Mouse (Mus musculus) stomach, embryonic 14.5 days (tissue): Measurements from ENCODE around the gene Car3. TPM values are rescaled to one million over a fixed set of nuclear protein-coding genes. Genes with fewer than 3 reads are reported as not detected.

Experiments
- ATAC-seq: fragments of 200-750 bp; cut with Nextera tagmentation; 2 replicates; pipeline ENCODE4 v1.8.0; 2017; ENCODE audit warnings: low read depth, moderate TSS enrichment; ENCODE audit not compliant: insufficient number of reproducible peaks, insufficient read depth, low FRiP score
- H3K27ac ChIP-seq: fragments of 300-500 bp; sonication (generic); 2 replicates; pipeline ENCODE4 v1.5.1; 2014; ENCODE audit warnings: mild to moderate bottlenecking, low read length, moderate library complexity, mixed read lengths
- H3K27me3 ChIP-seq: fragments of 300-500 bp; sonication (generic); 2 replicates; pipeline ENCODE4 v1.6.1; 2014; ENCODE audit warnings: low read length, control low read depth, mixed read lengths; ENCODE audit not compliant: control insufficient read depth, insufficient read depth
- H3K36me3 ChIP-seq: fragments of 300-500 bp; sonication (generic); 2 replicates; pipeline ENCODE4 v1.6.1; 2014; ENCODE audit warnings: mild to moderate bottlenecking, control low read depth, low read length, moderate library complexity, mixed read lengths; ENCODE audit not compliant: control insufficient read depth, insufficient read depth
- H3K4me1 ChIP-seq: fragments of 300-500 bp; sonication (generic); 2 replicates; pipeline ENCODE4 v1.6.1; 2014; ENCODE audit warnings: low read length, control low read depth, mixed read lengths; ENCODE audit not compliant: control insufficient read depth, insufficient read depth
- H3K4me2 ChIP-seq: fragments of 300-500 bp; sonication (generic); replicated peaks from 2 replicates; pipeline ENCODE4 v1.6.1; 2014; ENCODE audit warnings: low read depth, low read length, control low read depth
- H3K4me3 ChIP-seq: fragments of 300-500 bp; sonication (generic); 2 replicates; pipeline ENCODE4 v1.5.1; 2014; ENCODE audit warnings: low read depth, low read length, control low read depth
- H3K9ac ChIP-seq: fragments of 300-500 bp; sonication (generic); replicated peaks from 2 replicates; pipeline ENCODE4 v1.6.1; 2014; ENCODE audit warnings: low read depth, mild to moderate bottlenecking, control low read depth, low read length, moderate library complexity, mixed read lengths
- H3K9me3 ChIP-seq: fragments of 300-500 bp; sonication (generic); 2 replicates; pipeline ENCODE4 v1.6.1; 2016; ENCODE audit warnings: low read depth, low read length, control low read depth; ENCODE audit not compliant: control insufficient read depth
- WGBS: fragments of 180-500 bp; shearing (Covaris S2); extraction: QIAGEN DNeasy Blood & Tissue Kit; methylation state at CpG from one replicate; pipeline ENCODE4 v1.1.7; 2014; 5-methylcytosine and 5-hydroxymethylcytosine counted together
- polyA plus RNA-seq: library from polyadenylated mRNA; unstranded; fragments of >200 nt; fragmentation: Nextera tagmentation; extraction: Ambion mirVana; gene quantifications from 2 replicates; pipeline ENCODE4 v1.2.1, GENCODE M21; 2014

The Car3 gene
- polyA plus RNA-seq, 1 experiment from 2014 or later, result 7.9 TPM

DNA sequence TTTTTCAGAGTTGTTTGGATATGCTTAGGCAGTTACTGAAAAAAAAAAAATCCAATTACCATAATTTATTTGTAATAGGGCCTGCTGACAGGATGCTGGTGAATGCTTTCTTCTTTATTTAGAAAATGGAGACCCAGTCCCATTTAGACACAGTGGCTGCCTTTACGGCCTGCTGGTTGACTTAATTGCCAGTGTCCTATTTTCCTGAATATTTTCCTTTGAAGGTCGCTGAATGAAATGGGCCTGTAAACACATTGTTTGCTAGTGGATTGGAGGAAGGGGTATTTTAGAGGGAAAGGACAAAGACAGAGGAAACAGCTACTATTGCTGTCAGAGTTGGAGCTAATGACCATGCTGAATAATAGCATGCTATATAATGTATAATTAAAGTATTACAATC is 25.2 kb downstream of the Car3 start:
- no peaks in the 10 kb centered on the region for H3K4me1 ChIP-seq

DNA sequence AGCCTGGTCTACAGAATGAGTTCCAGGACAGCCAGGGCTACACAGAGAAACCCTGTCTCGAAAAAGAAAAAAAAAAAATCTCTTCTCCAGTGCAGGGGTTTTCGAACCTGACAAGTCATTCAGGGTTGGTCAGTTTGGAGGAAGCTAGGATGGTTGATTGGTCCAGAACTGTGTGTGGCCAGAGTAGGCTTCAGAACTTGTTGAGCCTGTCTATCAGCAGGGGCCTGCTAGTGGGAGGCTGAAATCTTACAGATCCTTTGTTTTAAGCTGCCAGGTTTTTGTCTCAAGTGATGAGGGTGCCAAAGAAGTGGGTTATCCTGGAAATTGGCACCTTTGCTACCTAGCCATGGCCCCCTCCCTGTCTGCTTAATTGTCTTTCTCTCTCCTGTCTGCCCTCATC is 25.8 kb downstream of the Car3 start:
- Histone ChIP-seq H3K4me3 (no peak overlapping the region), H3K36me3 (no peaks in the 10 kb centered on the region), H3K4me2 (no peak overlapping the region), H3K9me3 (no peaks in the 10 kb centered on the region), H3K27me3 (0 out of 2 replicates have a peak, but pooled peaks cover 5% of the 10 kb centered on the region), H3K9ac (no peak overlapping the region), H3K4me1 (no peaks in the 10 kb centered on the region), H3K27ac (no peak overlapping the region)
- ATAC-seq, result no peak
- 74% methylated on average over 2 of the region's 2 CpGs for WGBS

More for the DNA sequence above, 25.2 kb downstream of the Car3 start:
- no peak for ATAC-seq
- H3K9ac ChIP-seq, result no peak overlapping the region
- H3K9me3 ChIP-seq, result no peaks in the 10 kb centered on the region
- no peaks in the 10 kb centered on the region for H3K36me3 ChIP-seq
- H3K27me3 ChIP-seq, result 0 out of 2 replicates have a peak, but pooled peaks cover 5% of the 10 kb centered on the region
- no peak overlapping the region for H3K4me2 ChIP-seq
- H3K4me3 ChIP-seq, result no peak overlapping the region
- WGBS, result 72% methylated on average over 2 of the region's 2 CpGs
- no peak overlapping the region for H3K27ac ChIP-seq

DNA sequence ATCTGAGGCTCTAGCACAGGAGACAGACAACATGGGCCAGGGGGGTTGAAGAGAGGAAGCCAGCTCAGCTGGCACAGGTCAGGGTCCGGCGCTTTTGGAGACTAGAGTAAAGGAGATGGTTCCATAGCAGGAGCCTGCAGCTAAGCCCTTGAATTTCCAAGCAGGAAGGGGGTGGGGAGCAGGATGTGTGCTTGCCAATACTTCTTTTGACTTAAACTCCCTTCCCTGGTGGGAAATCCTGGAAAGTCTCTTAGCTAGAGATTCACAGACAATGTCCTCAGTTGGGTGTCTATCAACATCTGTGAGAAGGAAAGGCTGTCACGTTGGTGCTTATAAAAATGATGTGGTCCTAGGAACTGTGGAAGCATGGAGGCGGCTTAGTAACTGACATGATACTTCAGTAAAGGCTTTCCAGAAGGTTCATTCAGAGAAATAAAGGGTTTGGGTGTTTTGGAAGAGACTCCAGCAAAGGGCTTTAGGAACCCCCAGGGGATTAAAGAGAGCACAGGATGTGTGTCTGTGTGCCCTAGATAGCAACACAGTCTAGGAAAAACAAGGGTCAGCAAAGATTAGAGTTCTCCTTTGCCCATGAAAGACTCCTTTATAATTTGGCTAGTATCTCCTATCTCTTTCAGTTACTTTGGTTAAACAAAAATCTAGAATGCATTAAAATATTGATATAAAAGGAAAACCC is 26.6 kb downstream of the Car3 start:
- WGBS, result 56% methylated on average over 4 of the region's 4 CpGs
- Histone ChIP-seq H3K4me1 (no peaks in the 10 kb centered on the region), H3K36me3 (no peaks in the 10 kb centered on the region), H3K9ac (no peak overlapping the region), H3K9me3 (no peaks in the 10 kb centered on the region), H3K27ac (no peak overlapping the region), H3K4me3 (no peak overlapping the region), H3K27me3 (0 out of 2 replicates have a peak, but pooled peaks cover 5% of the 10 kb centered on the region), H3K4me2 (no peak overlapping the region; the same call in 1 of the 2 replicates)
- no peak for ATAC-seq

DNA sequence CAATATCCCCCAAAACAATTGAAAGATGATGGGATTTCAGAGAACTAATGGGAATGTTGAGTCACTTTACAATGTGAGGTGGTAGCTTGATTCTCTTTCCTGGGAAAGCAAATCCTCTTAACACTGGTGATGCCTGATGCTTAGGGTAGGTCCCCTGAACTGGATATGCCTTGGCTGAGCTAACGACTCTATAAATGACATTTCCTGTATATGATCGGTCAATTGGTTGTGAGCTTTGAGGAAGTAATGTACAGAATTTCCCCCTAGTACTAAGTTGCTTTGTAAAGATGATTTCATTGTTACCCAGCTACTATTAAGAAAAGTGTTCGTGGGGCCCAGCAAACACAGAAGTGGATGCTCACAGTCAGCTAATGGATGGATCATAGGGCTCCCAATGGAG is 29.7 kb downstream of the Car3 start:
- Histone ChIP-seq H3K4me2 (no peak overlapping the region), H3K9ac (no peak overlapping the region), H3K36me3 (no peaks in the 10 kb centered on the region), H3K27ac (no peak overlapping the region), H3K9me3 (no peaks in the 10 kb centered on the region), H3K4me1 (no peaks in the 10 kb centered on the region), H3K27me3 (no peaks in the 10 kb centered on the region), H3K4me3 (no peak overlapping the region)
- no peak for ATAC-seq
- 86% methylated on average over 3 of the region's 3 CpGs for WGBS

DNA sequence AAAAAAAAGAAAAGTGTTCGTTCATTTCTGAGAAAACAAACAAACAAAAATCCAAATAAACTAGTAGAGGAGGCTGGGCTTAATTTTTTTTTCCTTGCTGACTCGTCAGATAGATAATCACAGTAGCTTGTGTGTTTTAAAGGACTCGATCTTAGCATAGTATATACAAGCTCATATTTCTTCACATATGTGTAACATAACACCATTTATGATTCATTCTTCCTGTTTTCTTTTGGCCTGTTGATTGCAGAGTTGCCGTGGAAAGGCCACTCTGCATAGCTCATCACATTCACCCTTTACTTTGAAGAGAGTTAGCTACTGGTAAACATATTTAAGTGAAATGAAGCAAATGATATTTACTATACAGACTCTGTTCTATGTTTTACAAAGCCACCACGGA is 30.4 kb downstream of the Car3 start:
- Histone ChIP-seq H3K4me3 (no peak overlapping the region), H3K9ac (no peak overlapping the region), H3K9me3 (no peaks in the 10 kb centered on the region), H3K4me2 (no peak overlapping the region), H3K27ac (no peak overlapping the region), H3K4me1 (no peaks in the 10 kb centered on the region), H3K36me3 (no peaks in the 10 kb centered on the region), H3K27me3 (no peaks in the 10 kb centered on the region)
- no peak for ATAC-seq
- 70% methylated on average over 5 of the region's 5 CpGs for WGBS

DNA sequence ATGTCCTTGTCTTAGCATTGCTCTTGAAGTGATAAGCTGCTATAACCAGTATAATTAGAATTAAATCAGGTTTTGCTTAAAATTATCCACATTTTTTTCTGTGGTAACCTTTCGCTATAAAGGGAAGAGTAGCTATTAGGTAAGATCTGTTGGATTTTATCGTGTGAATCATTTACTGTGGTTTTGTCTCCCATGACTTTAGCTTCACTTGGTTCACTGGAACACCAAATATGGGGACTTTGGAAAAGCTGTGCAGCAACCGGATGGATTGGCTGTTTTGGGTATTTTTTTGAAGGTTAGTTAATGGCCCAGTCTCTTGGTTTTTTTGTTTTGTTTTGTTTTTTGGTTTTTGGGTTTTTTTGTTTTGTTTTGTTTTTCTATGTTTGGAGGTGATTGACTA is 32.0 kb downstream of the Car3 start:
- no peak overlapping the region for H3K9ac ChIP-seq
- no peaks in the 10 kb centered on the region for H3K4me1 ChIP-seq
- WGBS, result 91% methylated on average over 3 of the region's 3 CpGs
- no peak overlapping the region for H3K4me2 ChIP-seq
- no peaks in the 10 kb centered on the region for H3K9me3 ChIP-seq
- ATAC-seq, result no peak
- no peak overlapping the region for H3K27ac ChIP-seq
- H3K4me3 ChIP-seq, result no peak overlapping the region
- no peaks in the 10 kb centered on the region for H3K27me3 ChIP-seq
- no peaks in the 10 kb centered on the region for H3K36me3 ChIP-seq

DNA sequence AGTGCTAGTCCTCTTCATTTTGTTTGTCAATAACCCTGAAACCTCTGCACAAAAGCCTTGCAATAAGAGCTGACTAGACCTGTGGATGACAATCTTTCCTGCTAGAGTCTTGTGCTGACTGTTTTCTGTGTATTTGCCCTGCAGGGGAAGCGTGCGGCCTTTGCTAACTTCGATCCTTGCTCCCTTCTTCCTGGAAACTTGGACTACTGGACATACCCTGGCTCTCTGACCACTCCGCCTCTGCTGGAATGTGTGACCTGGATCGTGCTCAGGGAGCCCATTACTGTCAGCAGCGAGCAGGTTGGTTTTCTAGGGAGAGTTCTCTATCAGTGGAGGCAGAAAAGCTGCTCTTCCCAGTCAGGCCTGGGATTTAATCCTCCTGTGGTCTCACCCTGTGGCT is 34.5 kb downstream of the Car3 start:
- no peaks in the 10 kb centered on the region for H3K36me3 ChIP-seq
- H3K9ac ChIP-seq, result no peak overlapping the region
- no peak overlapping the region for H3K4me3 ChIP-seq
- no peak for ATAC-seq
- H3K4me1 ChIP-seq, result no peaks in the 10 kb centered on the region
- no peak overlapping the region for H3K4me2 ChIP-seq
- no peak overlapping the region for H3K27ac ChIP-seq
- WGBS, result 65% methylated on average over 6 of the region's 6 CpGs
- no peaks in the 10 kb centered on the region for H3K9me3 ChIP-seq
- H3K27me3 ChIP-seq, result no peaks in the 10 kb centered on the region

DNA sequence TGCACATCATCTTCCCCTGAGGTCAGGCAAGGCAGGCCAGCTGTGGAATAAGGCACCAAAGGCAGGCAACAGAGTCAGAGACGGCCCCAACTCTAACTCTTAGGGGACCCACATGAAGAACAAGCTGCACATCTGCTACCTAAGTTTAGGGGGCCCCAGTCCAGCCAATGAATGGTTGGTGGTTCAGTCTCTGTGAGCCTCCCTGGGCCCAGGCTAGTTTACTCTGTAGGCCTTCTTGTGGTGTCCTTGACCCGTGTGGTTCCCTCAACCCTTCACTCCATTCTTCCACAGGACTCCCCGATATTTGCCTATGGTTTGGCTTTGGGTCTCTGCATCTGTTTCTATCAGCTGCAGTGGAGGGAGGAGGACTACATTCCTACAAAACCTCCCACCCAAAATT is 40.1 kb downstream of the Car3 start:
- H3K4me2 ChIP-seq, result no peak overlapping the region
- H3K9me3 ChIP-seq, result no peaks in the 10 kb centered on the region
- no peak for ATAC-seq
- no peak overlapping the region for H3K9ac ChIP-seq
- no peaks in the 10 kb centered on the region for H3K4me1 ChIP-seq
- H3K36me3 ChIP-seq, result no peaks in the 10 kb centered on the region
- WGBS, result 91% methylated on average over 3 of the region's 3 CpGs
- H3K4me3 ChIP-seq, result no peak overlapping the region
- H3K27ac ChIP-seq, result no peak overlapping the region
- H3K27me3 ChIP-seq, result no peaks in the 10 kb centered on the region

DNA sequence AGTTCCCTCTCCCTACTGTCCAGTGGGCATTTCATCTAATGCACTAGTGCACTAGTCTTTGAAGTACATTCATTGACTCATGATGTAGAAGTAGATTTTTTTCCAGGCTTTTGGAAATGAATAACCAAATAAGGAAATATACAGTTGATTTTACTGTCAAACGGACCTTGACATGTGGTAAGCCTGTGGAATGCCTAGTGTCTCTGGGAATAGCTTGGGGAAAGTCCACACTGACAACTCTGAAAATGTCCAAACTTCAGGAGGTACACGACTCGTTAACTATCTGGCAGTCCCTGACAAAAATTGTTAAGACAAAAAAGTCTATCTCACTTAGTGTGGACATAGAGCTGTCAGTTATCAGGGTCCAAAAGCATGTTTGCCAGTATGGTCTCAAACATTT is 40.9 kb downstream of the Car3 start:
- WGBS, result 63% methylated on average over 3 of the region's 3 CpGs
- Histone ChIP-seq H3K27me3 (no peaks in the 10 kb centered on the region), H3K4me2 (no peak overlapping the region), H3K4me1 (no peaks in the 10 kb centered on the region), H3K9ac (no peak overlapping the region), H3K9me3 (no peaks in the 10 kb centered on the region), H3K27ac (no peak overlapping the region), H3K4me3 (no peak overlapping the region), H3K36me3 (no peaks in the 10 kb centered on the region)
- ATAC-seq, result no peak
